13 mouse cellular contexts compared by ENCODE assay signal in the genomic region with DNA sequence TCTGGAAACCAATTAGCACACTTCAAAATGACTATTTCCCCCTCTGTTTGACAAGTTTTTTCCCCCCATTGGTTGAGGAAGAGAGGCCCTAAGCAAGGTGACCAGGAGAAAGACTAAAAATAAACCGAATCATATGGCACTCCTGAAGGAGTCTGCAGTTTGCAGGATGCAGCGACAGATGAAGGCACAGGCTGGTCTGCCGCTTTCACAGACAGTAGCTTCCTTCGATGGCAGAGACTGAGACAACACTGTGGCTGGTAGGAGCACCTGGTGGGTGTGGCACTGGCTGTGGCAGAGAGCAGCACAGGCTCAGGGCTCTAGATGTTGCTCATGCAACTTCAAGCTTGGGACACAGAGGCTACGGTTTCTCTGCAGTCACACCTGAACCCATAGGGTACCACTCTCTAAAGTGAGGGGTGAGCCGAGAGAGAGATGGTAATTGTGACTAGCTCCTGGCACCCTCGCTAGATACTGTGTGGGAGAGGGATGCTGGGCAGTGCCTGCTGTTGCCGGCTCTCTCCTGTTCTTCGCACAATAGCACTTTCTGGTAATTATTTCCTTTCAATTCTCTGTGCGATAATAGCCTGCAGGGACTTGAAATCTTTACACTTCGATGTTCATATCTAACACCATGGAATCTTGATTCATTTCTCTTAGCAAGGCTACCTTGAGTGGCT.
A peak's percentile ranks its signal among the peaks of the same experiment; 100 is the strongest.
DNase-seq lines count a peak whose midpoint lies in the region; ATAC-seq lines count a peak whose summit lies in the region.
"Had no signal": no experiment of that assay in that cellular context is flagged by ENCODE, and none has a peak within 500 bp of the region (broad histone marks: within the 10 kb centered on the region; RNA-seq: fewer than 3 reads in every experiment).

No protein-coding gene starts in this region.

- H3K4me2 ChIP-seq in forebrain, embryonic 16.5 days (ENCODE audit: low read length): no peak overlapping the region
- H3K4me2 ChIP-seq: hindbrain, embryonic 15.5 days had no signal

- peak; percentile 65 for DNase-seq in brain, adult 2 months (ENCODE audit: low read depth, low spot score)
- DNase-seq in layer of hippocampus, adult 9-10 months (ENCODE audit: low spot score): peak; percentile 22
- peak; percentile 26 to 30 for DNase-seq in left cerebral cortex, postnatal 36 days (ENCODE audit: low spot score in 2 of 2)
- DNase-seq in lung, adult 18-20 months: no peak
- DNase-seq in thymus, adult 18-20 months: no peak
- no peak for DNase-seq in gastrocnemius, adult 8-10 months (ENCODE audit: low spot score in 2 of 2)
- DNase-seq in spleen, postnatal 36 days (ENCODE audit: low spot score in 2 of 2): no peak
- DNase-seq: adrenal gland, postnatal 25 days; heart, adult 18-20 months; lung, adult 2 months had no signal

- no peak overlapping the region for H3K4me3 ChIP-seq in forebrain, embryonic 16.5 days (replicated peaks; ENCODE audit: low read length)
- H3K4me3 ChIP-seq: hindbrain, embryonic 15.5 days; megakaryocyte, embryonic 14.5 days had no signal

- H3K27ac ChIP-seq in forebrain, embryonic 16.5 days (ENCODE audit: low read length): peak overlapping the region; percentile 16
- H3K27ac ChIP-seq: hindbrain, embryonic 15.5 days had no signal

- peak; percentile 75 for ATAC-seq in forebrain, embryonic 16.5 days

- intact Hi-C loops in left cerebral cortex, postnatal 36 days (cut with DNase I): no loop called here

- no peak overlapping the region for H3K9ac ChIP-seq in forebrain, embryonic 16.5 days (replicated peaks; ENCODE audit: low read depth, low read length)
- H3K9ac ChIP-seq: hindbrain, embryonic 15.5 days had no signal

- WGBS in forebrain, embryonic 16.5 days: 54% methylated on average over 11 of the region's 11 CpGs

- H3K4me1 ChIP-seq in forebrain, embryonic 16.5 days (replicated peaks; ENCODE audit: control insufficient read depth, insufficient read depth, low read length): 0 out of 2 replicates have a peak, but pooled peaks cover 3% of the 10 kb centered on the region
- H3K4me1 ChIP-seq: hindbrain, embryonic 15.5 days; megakaryocyte, embryonic 14.5 days had no signal

- no peaks in the 10 kb centered on the region for H3K27me3 ChIP-seq in forebrain, embryonic 16.5 days (replicated peaks; ENCODE audit: control insufficient read depth, insufficient read depth, low read length)
- H3K27me3 ChIP-seq: hindbrain, embryonic 15.5 days; megakaryocyte, embryonic 14.5 days had no signal

- no peaks in the 10 kb centered on the region for H3K36me3 ChIP-seq in forebrain, embryonic 16.5 days (ENCODE audit: control insufficient read depth, insufficient read depth)
- H3K36me3 ChIP-seq: hindbrain, embryonic 15.5 days had no signal

- no peaks in the 10 kb centered on the region for H3K9me3 ChIP-seq in forebrain, embryonic 16.5 days (ENCODE audit: control insufficient read depth, low read length)
- H3K9me3 ChIP-seq: hindbrain, embryonic 15.5 days; megakaryocyte, embryonic 14.5 days had no signal

Comparison
In these comparisons a context has a peak if more than half of its experiments do, and no peak if none do; other contexts are left out.
1. DNase-seq: peak in brain, adult 2 months (single experiment), layer of hippocampus, adult 9-10 months (single experiment) and left cerebral cortex, postnatal 36 days (2 of 2); none in lung, adult 18-20 months (0 of 2), thymus, adult 18-20 months (0 of 2), gastrocnemius, adult 8-10 months (0 of 2) and spleen, postnatal 36 days (0 of 2).